In genomic region chr8:47690674-47691078, GRCm38 (mm10) we compare ENCODE assay signal across 8 mouse cellular contexts. TPM values are rescaled to one million over a fixed set of nuclear protein-coding genes. Genes with fewer than 3 reads are reported as not detected.
DNase-seq lines count a peak whose midpoint lies in the region; ATAC-seq and TF ChIP-seq lines count a peak whose summit lies in the region.

No protein-coding gene starts in this region.

- H3K36me3 ChIP-seq in kidney, embryonic 16.5 days (ENCODE audit: insufficient read depth, low read length) = no peaks in the 10 kb centered on the region

- H3K4me2 ChIP-seq in kidney, embryonic 16.5 days (replicated peaks; ENCODE audit: low read depth, low read length) = peak overlapping the region; percentile 58

- H3K9ac ChIP-seq in kidney, embryonic 16.5 days (replicated peaks; ENCODE audit: low read length) = peak overlapping the region; percentile 53

- no peak for ATAC-seq in kidney, embryonic 16.5 days (ENCODE audit: low FRiP score, low TSS enrichment)
- ATAC-seq in frontal cortex, adult (ENCODE audit: low TSS enrichment) = no peak

- peaks cover 9% of the 10 kb centered on the region; the same call in 1 of the 2 replicates for H3K9me3 ChIP-seq in kidney, embryonic 16.5 days (ENCODE audit: low read length)

- intact Hi-C loops in gastrocnemius, adult 2 months (cut with DNase I) = no loop called here

- no peaks in the 10 kb centered on the region for H3K4me1 ChIP-seq in kidney, embryonic 16.5 days (ENCODE audit: insufficient read depth, low read length)

- TF ChIP-seq CTCF in gastrocnemius, adult 2 months (IDR thresholded peaks at IDR 0.05) = no peak

- peak overlapping the region; percentile 44 for H3K27ac ChIP-seq in gastrocnemius, adult 2 months
- H3K27ac ChIP-seq in kidney, embryonic 16.5 days (ENCODE audit: low read length) = no peak overlapping the region

- DNase-seq in gastrocnemius, adult 2 months = no peak
- no peak for DNase-seq in gastrocnemius, adult 18-20 months (ENCODE audit: low spot score)
- DNase-seq in heart, adult 9 months (ENCODE audit: low spot score in 2 of 2) = peak; percentile 25 to 32
- DNase-seq in lung, postnatal 4 days = peak; percentile 51 to 60
- DNase-seq in cerebellum, postnatal 14 days = no peak
- DNase-seq in urinary bladder, postnatal 10 days (ENCODE audit: low spot score) = no peak

- peak overlapping the region; percentile 52 for H3K4me3 ChIP-seq in gastrocnemius, adult 2 months
- peak overlapping the region; percentile 34 for H3K4me3 ChIP-seq in kidney, embryonic 16.5 days (ENCODE audit: low read length)

- 6% methylated on average over 16 of the region's 16 CpGs for WGBS in kidney, embryonic 16.5 days

- no peaks in the 10 kb centered on the region for H3K27me3 ChIP-seq in kidney, embryonic 16.5 days (ENCODE audit: insufficient read depth, low read length)

RNA-seq across cellular contexts. Expression of gene Ing2, which starts 15.3 kb away (rescaled TPM):
- total RNA-seq in gastrocnemius, adult 2 months (2021) = 10 to 100 TPM; 14.0 to 18.0 TPM
- 10 to 100 TPM; 17.9 to 18.6 TPM for total RNA-seq in gastrocnemius, adult 18-20 months (2021)
- 9.9 and 11.6 TPM in 2 replicates for polyA plus RNA-seq in kidney, embryonic 16.5 days (2015; fragmentation: Nextera tagmentation; extraction: Ambion mirVana)

RNA-seq across cellular contexts. Expression of gene Cdkn2aip, which starts 23.1 kb away (rescaled TPM):
- total RNA-seq in gastrocnemius, adult 2 months (2021) = 1 to 10 TPM; 5.0 to 5.2 TPM
- total RNA-seq in gastrocnemius, adult 18-20 months (2021) = 1 to 10 TPM; 5.0 to 5.7 TPM
- 28.0 and 28.8 TPM in 2 replicates for polyA plus RNA-seq in kidney, embryonic 16.5 days (2015; fragmentation: Nextera tagmentation; extraction: Ambion mirVana)

Comparison
In these comparisons a context has a peak if more than half of its experiments do, and no peak if none do; other contexts are left out.
1. DNase-seq: peak in heart, adult 9 months (2 of 2) and lung, postnatal 4 days (2 of 2); none in gastrocnemius, adult 2 months (single experiment), gastrocnemius, adult 18-20 months (single experiment), cerebellum, postnatal 14 days (0 of 2) and urinary bladder, postnatal 10 days (single experiment).